In the genomic region with DNA sequence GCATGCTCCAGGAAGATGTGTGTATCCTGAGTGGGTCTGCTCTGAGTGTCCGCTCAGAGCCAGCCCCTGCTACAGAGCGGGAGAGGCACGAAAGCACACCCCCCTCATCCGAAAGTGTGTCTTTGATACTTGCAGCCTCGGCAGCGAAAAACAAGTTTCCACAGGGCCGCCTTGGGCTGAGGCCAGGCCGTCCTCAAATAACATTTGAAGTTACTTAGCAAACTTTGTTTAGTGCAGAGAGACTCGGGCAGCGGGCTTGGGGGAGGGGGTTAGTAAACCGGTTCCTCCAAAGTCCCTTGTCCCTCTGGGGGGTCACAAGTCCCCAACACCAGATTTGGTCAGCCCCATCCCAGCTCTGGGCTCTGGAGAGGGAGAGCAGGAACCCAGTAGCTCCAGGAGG, we compare ENCODE assay signal across 8 mouse cellular contexts. TPM values are rescaled to one million over a fixed set of nuclear protein-coding genes. Genes with fewer than 3 reads are reported as not detected.
DNase-seq lines count a peak whose midpoint lies in the region; ATAC-seq and TF ChIP-seq lines count a peak whose summit lies in the region.

No protein-coding gene starts in this region.

- peak; percentile 47 for DNase-seq in cerebellum, adult 11 months
- DNase-seq in liver, adult 2 months (ENCODE audit: extremely low read depth, low read depth, low spot score): peak; percentile 79
- DNase-seq in lung, postnatal 10 days: peak; percentile 93
- DNase-seq in thymus, postnatal 14 days: no peak
- DNase-seq in spleen, postnatal 10 days (ENCODE audit: low spot score in 2 of 2): no peak

- TF ChIP-seq POLR2A in liver, adult 2 months (IDR thresholded peaks at IDR 0.05; ENCODE audit: extremely low read depth, insufficient read depth, low read length): no peak

- peak overlapping the region; percentile 6; the same call in 1 of the 2 replicates for H3K4me3 ChIP-seq in liver, adult 2 months (ENCODE audit: insufficient read depth, low read depth, low read length)
- no peak overlapping the region for H3K4me3 ChIP-seq in liver, embryonic 12.5 days
- H3K4me3 ChIP-seq in heart, embryonic 13.5 days: peak overlapping the region; percentile 1; the same call in 1 of the 2 replicates

- peaks cover 77% of the 10 kb centered on the region for H3K79me2 ChIP-seq in liver, adult 2 months (ENCODE audit: control insufficient read depth, insufficient read depth, low read length)

- WGBS in liver, adult 2 months: 10% methylated on average over 11 of the region's 11 CpGs
- 23% methylated on average over 11 of the region's 11 CpGs for WGBS in liver, embryonic 12.5 days (ENCODE audit: insufficient replicate concordance)
- WGBS in heart, embryonic 13.5 days: 32% methylated on average over 11 of the region's 11 CpGs

- H3K9ac ChIP-seq in liver, adult 2 months (ENCODE audit: low read depth, low read length): peak overlapping the region; percentile 64
- no peak overlapping the region for H3K9ac ChIP-seq in liver, embryonic 12.5 days
- H3K9ac ChIP-seq in heart, embryonic 13.5 days: peak overlapping the region; percentile 44; the same call in 1 of the 2 replicates

- no peaks in the 10 kb centered on the region for H3K36me3 ChIP-seq in liver, adult 2 months (ENCODE audit: control insufficient read depth, insufficient read depth, low read length)
- no peaks in the 10 kb centered on the region for H3K36me3 ChIP-seq in liver, embryonic 12.5 days
- H3K36me3 ChIP-seq in heart, embryonic 13.5 days: no peaks in the 10 kb centered on the region

- no peaks in the 10 kb centered on the region for H3K27me3 ChIP-seq in liver, adult 2 months (ENCODE audit: control insufficient read depth, insufficient read depth, low read length)
- H3K27me3 ChIP-seq in liver, embryonic 12.5 days (replicated peaks): peaks cover 98% of the 10 kb centered on the region
- H3K27me3 ChIP-seq in heart, embryonic 13.5 days (replicated peaks): peaks cover 98% of the 10 kb centered on the region

- TF ChIP-seq CTCF in liver, adult 2 months (IDR thresholded peaks at IDR 0.05; ENCODE audit: low read depth, low read length): no peak

- ATAC-seq in cerebellum, adult (ENCODE audit: insufficient number of reproducible peaks, low FRiP score, low TSS enrichment): no peak
- no peak for ATAC-seq in liver, embryonic 12.5 days
- no peak for ATAC-seq in heart, embryonic 13.5 days (ENCODE audit: extremely low read depth, insufficient number of reproducible peaks, low FRiP score, low TSS enrichment)

- H3K9me3 ChIP-seq in liver, embryonic 12.5 days (replicated peaks): no peaks in the 10 kb centered on the region
- no peaks in the 10 kb centered on the region for H3K9me3 ChIP-seq in heart, embryonic 13.5 days

- H3K4me1 ChIP-seq in liver, adult 2 months (ENCODE audit: control insufficient read depth, insufficient read depth, low read length): peaks cover 78% of the 10 kb centered on the region
- 0 out of 2 replicates have a peak, but pooled peaks cover 10% of the 10 kb centered on the region for H3K4me1 ChIP-seq in liver, embryonic 12.5 days
- peaks cover 85% of the 10 kb centered on the region for H3K4me1 ChIP-seq in heart, embryonic 13.5 days

- H3K27ac ChIP-seq in liver, adult 2 months (replicated peaks; ENCODE audit: insufficient read depth, low read depth, low read length): peak overlapping the region; percentile 93
- no peak overlapping the region for H3K27ac ChIP-seq in liver, embryonic 12.5 days
- H3K27ac ChIP-seq in heart, embryonic 13.5 days (replicated peaks): no peak overlapping the region

- H3K4me2 ChIP-seq in liver, embryonic 12.5 days: no peak overlapping the region
- H3K4me2 ChIP-seq in heart, embryonic 13.5 days: no peak overlapping the region

RNA-seq across cellular contexts. Expression of gene Nfix, which starts 11.2 kb away (rescaled TPM):
- 20.7 and 27.5 TPM in 2 replicates for total RNA-seq in liver, adult 2 months (2014; rRNA removed)
- polyA plus RNA-seq in liver, adult 2 months (2012; rRNA removed): 32.9 and 34.4 TPM in 2 replicates
- polyA plus RNA-seq in liver, embryonic 12.5 days (2016; fragmentation: Nextera tagmentation; extraction: Ambion mirVana): 2.8 and 2.9 TPM in 2 replicates
- 10.0 and 11.7 TPM in 2 replicates for polyA plus RNA-seq in heart, embryonic 13.5 days (2015; fragmentation: Nextera tagmentation; extraction: Ambion mirVana)

RNA-seq across cellular contexts. Expression of gene Dand5, which starts 33.7 kb away (rescaled TPM):
- total RNA-seq in liver, adult 2 months (2014; rRNA removed): 0.94 and 1.8 TPM in 2 replicates
- 2.0 and 2.6 TPM in 2 replicates for polyA plus RNA-seq in liver, adult 2 months (2012; rRNA removed)
- polyA plus RNA-seq in liver, embryonic 12.5 days (2016; fragmentation: Nextera tagmentation; extraction: Ambion mirVana): 3.4 and 4.3 TPM in 2 replicates
- 6.3 and 6.6 TPM in 2 replicates for polyA plus RNA-seq in heart, embryonic 13.5 days (2015; fragmentation: Nextera tagmentation; extraction: Ambion mirVana)

RNA-seq across cellular contexts. Expression of gene Gadd45gip1, which starts 42.4 kb away (rescaled TPM):
- total RNA-seq in liver, adult 2 months (2014; rRNA removed): 26.7 and 28.1 TPM in 2 replicates
- polyA plus RNA-seq in liver, adult 2 months (2012; rRNA removed): 29.8 and 34.2 TPM in 2 replicates
- 69.9 and 71.0 TPM in 2 replicates for polyA plus RNA-seq in liver, embryonic 12.5 days (2016; fragmentation: Nextera tagmentation; extraction: Ambion mirVana)
- polyA plus RNA-seq in heart, embryonic 13.5 days (2015; fragmentation: Nextera tagmentation; extraction: Ambion mirVana): 50.2 and 52.3 TPM in 2 replicates

RNA-seq across cellular contexts. Expression of gene Rad23a, which starts 51.6 kb away (rescaled TPM):
- 28.2 and 40.7 TPM in 2 replicates for total RNA-seq in liver, adult 2 months (2014; rRNA removed)
- 52.0 and 68.4 TPM in 2 replicates for polyA plus RNA-seq in liver, adult 2 months (2012; rRNA removed)
- polyA plus RNA-seq in liver, embryonic 12.5 days (2016; fragmentation: Nextera tagmentation; extraction: Ambion mirVana): 274 and 281 TPM in 2 replicates
- 108 and 123 TPM in 2 replicates for polyA plus RNA-seq in heart, embryonic 13.5 days (2015; fragmentation: Nextera tagmentation; extraction: Ambion mirVana)

RNA-seq across cellular contexts. Expression of gene Calr, which starts 57.8 kb away (rescaled TPM):
- total RNA-seq in liver, adult 2 months (2014; rRNA removed): 411 and 458 TPM in 2 replicates
- 308 and 349 TPM in 2 replicates for polyA plus RNA-seq in liver, adult 2 months (2012; rRNA removed)
- polyA plus RNA-seq in liver, embryonic 12.5 days (2016; fragmentation: Nextera tagmentation; extraction: Ambion mirVana): 590 and 610 TPM in 2 replicates
- 711 and 772 TPM in 2 replicates for polyA plus RNA-seq in heart, embryonic 13.5 days (2015; fragmentation: Nextera tagmentation; extraction: Ambion mirVana)

Comparison
In these comparisons a context has a peak if more than half of its experiments do, and no peak if none do; other contexts are left out.
1. DNase-seq: peak in cerebellum, adult 11 months (single experiment), liver, adult 2 months (single experiment) and lung, postnatal 10 days (single experiment); none in thymus, postnatal 14 days (single experiment) and spleen, postnatal 10 days (0 of 2).